Mouse (Mus musculus) ES-Bruce4 (cell line): ENCODE results near the gene Pde4dip. TPM values are rescaled to one million over a fixed set of nuclear protein-coding genes. Genes with fewer than 3 reads are reported as not detected.

ENCODE experiments used
- H3K27ac ChIP-seq: 2 replicates; pipeline ENCODE4 v1.5.1; 2012; ENCODE audit warnings: low read length, inconsistent platforms; ENCODE audit not compliant: insufficient read depth
- H3K27me3 ChIP-seq: 2 replicates; pipeline ENCODE4 v1.6.1; 2012; ENCODE audit warnings: mild to moderate bottlenecking, low read length, inconsistent platforms; ENCODE audit not compliant: control insufficient read depth, poor library complexity, insufficient read depth, severe bottlenecking
- H3K36me3 ChIP-seq: 2 replicates; pipeline ENCODE4 v1.6.1; 2012; ENCODE audit warnings: inconsistent platforms, mild to moderate bottlenecking, low read length, moderate library complexity; ENCODE audit not compliant: control insufficient read depth, poor library complexity, insufficient read depth, severe bottlenecking
- H3K4me1 ChIP-seq: one replicate; pipeline ENCODE4 v1.8.1; 2011; ENCODE audit warnings: low read length; ENCODE audit not compliant: control insufficient read depth, insufficient read depth
- H3K4me3 ChIP-seq: 2 replicates; pipeline ENCODE4 v1.5.1; 2011; ENCODE audit warnings: low read depth, mild to moderate bottlenecking, low read length
- H3K9ac ChIP-seq: 2 replicates; pipeline ENCODE4 v1.6.1; 2012; ENCODE audit warnings: low read depth, mild to moderate bottlenecking, inconsistent platforms; ENCODE audit not compliant: poor library complexity, severe bottlenecking
- H3K9me3 ChIP-seq: replicated peaks from 2 replicates; pipeline ENCODE4 v1.6.1; 2012; ENCODE audit warnings: mild to moderate bottlenecking, low read length, inconsistent platforms; ENCODE audit not compliant: control insufficient read depth, poor library complexity, insufficient read depth, severe bottlenecking
- CTCF ChIP-seq: IDR thresholded peaks from one replicate; pipeline ENCODE4 v1.8.1; 2011; ENCODE audit warnings: low read depth, low read length
- EP300 ChIP-seq: IDR thresholded peaks from 2 replicates; pipeline ENCODE4 v1.6.1; 2011; ENCODE audit warnings: low read depth, low read length; ENCODE audit not compliant: insufficient read depth
- POLR2A ChIP-seq: IDR thresholded peaks from one replicate; pipeline ENCODE4 v1.8.1; 2011; ENCODE audit warnings: low read length; ENCODE audit not compliant: insufficient read depth
- polyA plus RNA-seq: library from polyadenylated mRNA; stranded (reverse); fragments of >200 nt; gene quantifications from 2 replicates; pipeline ENCODE4 v1.2.4, GENCODE M21; 2011; ENCODE audit warnings: low read depth; ENCODE audit not compliant: missing spikeins, insufficient read depth, insufficient read length

The Pde4dip gene
- polyA plus RNA-seq, 1 experiment = 16.8 TPM

DNA sequence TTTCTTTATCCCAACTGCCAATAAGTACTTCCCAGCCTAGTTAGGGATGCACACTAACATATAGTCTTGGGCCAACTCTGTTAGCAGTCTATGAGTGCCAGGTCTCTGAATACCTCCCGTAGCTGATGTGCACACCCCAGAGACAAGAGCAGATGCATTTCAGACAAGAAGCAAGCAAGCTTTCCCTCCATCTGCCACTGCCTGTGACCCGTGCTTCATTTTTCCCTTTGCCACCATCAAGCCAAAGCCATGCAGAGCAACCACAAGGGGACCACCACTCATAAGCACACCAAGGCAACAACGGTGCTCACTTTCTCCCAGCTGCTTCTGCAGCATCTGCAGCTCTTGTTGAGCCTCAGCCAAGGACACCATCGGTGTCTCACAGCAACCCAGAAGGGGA, 181.9 kb downstream of the Pde4dip start:
- Histone ChIP-seq H3K36me3 (no peaks in the 10 kb centered on the region), H3K9me3 (no peaks in the 10 kb centered on the region), H3K27ac (no peak overlapping the region), H3K27me3 (no peaks in the 10 kb centered on the region), H3K4me3 (no peak overlapping the region), H3K9ac (no peak overlapping the region), H3K4me1 (no peaks in the 10 kb centered on the region)
- TF ChIP-seq CTCF = no peak
- TF ChIP-seq POLR2A = no peak
- TF ChIP-seq EP300 = no peak

GRCm38 (mm10) chr3:97705508-97705907, 183.0 kb downstream of the Pde4dip start:
- no peaks in the 10 kb centered on the region for H3K9me3 ChIP-seq
- H3K4me3 ChIP-seq = no peak overlapping the region
- no peak overlapping the region for H3K9ac ChIP-seq
- no peaks in the 10 kb centered on the region for H3K4me1 ChIP-seq
- H3K27me3 ChIP-seq = no peaks in the 10 kb centered on the region
- TF ChIP-seq POLR2A (no peak), CTCF (no peak), EP300 (no peak)
- H3K36me3 ChIP-seq = no peaks in the 10 kb centered on the region
- H3K27ac ChIP-seq = no peak overlapping the region

GRCm38 (mm10) chr3:97702448-97703080, 185.9 kb downstream of the Pde4dip start:
- no peak overlapping the region for H3K9ac ChIP-seq
- H3K36me3 ChIP-seq = no peaks in the 10 kb centered on the region
- no peaks in the 10 kb centered on the region for H3K9me3 ChIP-seq
- H3K4me3 ChIP-seq = no peak overlapping the region
- no peak overlapping the region for H3K27ac ChIP-seq
- TF ChIP-seq CTCF (no peak), POLR2A (no peak)
- H3K4me1 ChIP-seq = no peaks in the 10 kb centered on the region
- no peaks in the 10 kb centered on the region for H3K27me3 ChIP-seq

GRCm38 (mm10) chr3:97701198-97701597, 187.3 kb downstream of the Pde4dip start:
- H3K4me1 ChIP-seq = no peaks in the 10 kb centered on the region
- no peak overlapping the region for H3K9ac ChIP-seq
- TF ChIP-seq POLR2A = no peak
- TF ChIP-seq EP300 = no peak
- no peak for TF ChIP-seq CTCF
- no peak overlapping the region for H3K4me3 ChIP-seq
- H3K27ac ChIP-seq = no peak overlapping the region
- no peaks in the 10 kb centered on the region for H3K9me3 ChIP-seq
- H3K36me3 ChIP-seq = no peaks in the 10 kb centered on the region
- H3K27me3 ChIP-seq = no peaks in the 10 kb centered on the region

DNA sequence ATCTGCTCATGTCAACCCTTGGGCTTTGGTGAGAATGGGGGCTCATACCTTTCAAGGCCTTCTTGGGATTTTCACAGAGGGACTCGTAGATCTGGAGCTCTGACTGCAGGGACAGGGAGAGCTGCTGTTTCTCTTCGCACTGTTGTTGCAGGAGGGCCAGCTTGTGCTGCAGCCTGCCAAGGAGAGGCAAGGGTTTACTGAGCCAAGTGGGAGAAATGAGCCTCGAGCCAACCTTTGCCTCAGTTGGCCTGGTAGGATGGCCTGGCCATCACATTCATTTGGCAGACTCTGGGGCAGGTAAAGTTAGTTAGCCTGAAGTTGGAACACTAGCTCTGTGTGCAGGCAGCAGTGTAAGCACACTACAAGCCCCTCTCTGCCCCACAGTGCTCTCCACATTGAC, 189.4 kb downstream of the Pde4dip start:
- H3K9me3 ChIP-seq = no peaks in the 10 kb centered on the region
- H3K27ac ChIP-seq = no peak overlapping the region
- no peak overlapping the region for H3K9ac ChIP-seq
- H3K27me3 ChIP-seq = no peaks in the 10 kb centered on the region
- no peaks in the 10 kb centered on the region for H3K4me1 ChIP-seq
- TF ChIP-seq POLR2A = no peak
- no peak for TF ChIP-seq EP300
- TF ChIP-seq CTCF = no peak
- no peak overlapping the region for H3K4me3 ChIP-seq
- H3K36me3 ChIP-seq = no peaks in the 10 kb centered on the region

DNA sequence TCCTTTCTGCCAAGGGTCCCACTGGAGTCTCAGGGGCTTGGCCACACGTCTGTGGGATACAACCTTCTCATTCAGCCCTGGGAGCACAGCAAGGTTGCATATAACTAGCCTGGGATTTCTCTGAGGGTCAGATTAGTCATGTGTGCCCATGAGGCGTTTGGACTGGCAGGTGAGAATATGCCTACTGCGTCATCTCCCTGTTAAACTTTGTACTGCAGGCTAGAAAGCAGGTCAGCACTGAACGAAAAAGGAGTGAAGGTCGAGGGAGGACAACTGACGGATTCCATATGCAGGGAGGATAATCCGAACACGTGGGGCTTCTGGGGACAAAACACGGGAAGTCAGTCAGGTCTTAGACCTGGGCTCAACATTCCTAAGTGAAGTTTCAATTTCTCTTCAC, 191.2 kb downstream of the Pde4dip start:
- H3K9ac ChIP-seq = no peak overlapping the region
- no peaks in the 10 kb centered on the region for H3K9me3 ChIP-seq
- peaks cover 2% of the 10 kb centered on the region for H3K4me1 ChIP-seq
- H3K27me3 ChIP-seq = no peaks in the 10 kb centered on the region
- H3K4me3 ChIP-seq = no peak overlapping the region
- H3K36me3 ChIP-seq = no peaks in the 10 kb centered on the region
- no peak overlapping the region for H3K27ac ChIP-seq
- no peak for TF ChIP-seq CTCF
- TF ChIP-seq POLR2A = no peak
- no peak for TF ChIP-seq EP300

DNA sequence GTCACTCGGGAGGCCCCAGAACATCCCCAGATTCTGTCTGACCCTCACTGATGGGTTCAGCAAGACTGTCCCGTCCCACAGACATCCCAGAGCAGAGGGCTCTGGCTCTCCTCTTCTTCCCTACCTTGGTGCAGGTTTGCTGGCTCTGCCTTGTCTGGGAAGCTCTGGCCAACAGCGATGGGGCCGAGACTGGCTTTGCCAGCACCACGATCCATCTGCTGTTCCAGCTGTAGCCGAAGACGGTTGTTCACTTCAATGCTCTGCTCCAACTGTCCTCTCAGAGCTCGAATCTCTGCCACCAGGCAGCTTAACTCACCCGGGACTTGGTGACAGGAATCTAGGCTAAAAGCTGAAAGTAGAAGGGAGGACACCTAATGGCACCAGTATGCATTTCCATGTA, 191.6 kb downstream of the Pde4dip start:
- Histone ChIP-seq H3K9me3 (no peaks in the 10 kb centered on the region), H3K4me1 (peaks cover 2% of the 10 kb centered on the region), H3K27me3 (no peaks in the 10 kb centered on the region), H3K27ac (no peak overlapping the region), H3K9ac (no peak overlapping the region), H3K4me3 (no peak overlapping the region), H3K36me3 (no peaks in the 10 kb centered on the region)
- TF ChIP-seq EP300 (no peak), POLR2A (no peak), CTCF (no peak)
